Mouse (Mus musculus) thymus, postnatal 36 days (tissue): Measurements from ENCODE around the gene Rap1a.

Source experiments
- DNase-seq, 2 experiments: peaks; one replicate each; pipeline ENCODE4 v3.0.0; 2022; ENCODE audit warnings: mixed read lengths in 2 of 2

Rap1a gene

DNA sequence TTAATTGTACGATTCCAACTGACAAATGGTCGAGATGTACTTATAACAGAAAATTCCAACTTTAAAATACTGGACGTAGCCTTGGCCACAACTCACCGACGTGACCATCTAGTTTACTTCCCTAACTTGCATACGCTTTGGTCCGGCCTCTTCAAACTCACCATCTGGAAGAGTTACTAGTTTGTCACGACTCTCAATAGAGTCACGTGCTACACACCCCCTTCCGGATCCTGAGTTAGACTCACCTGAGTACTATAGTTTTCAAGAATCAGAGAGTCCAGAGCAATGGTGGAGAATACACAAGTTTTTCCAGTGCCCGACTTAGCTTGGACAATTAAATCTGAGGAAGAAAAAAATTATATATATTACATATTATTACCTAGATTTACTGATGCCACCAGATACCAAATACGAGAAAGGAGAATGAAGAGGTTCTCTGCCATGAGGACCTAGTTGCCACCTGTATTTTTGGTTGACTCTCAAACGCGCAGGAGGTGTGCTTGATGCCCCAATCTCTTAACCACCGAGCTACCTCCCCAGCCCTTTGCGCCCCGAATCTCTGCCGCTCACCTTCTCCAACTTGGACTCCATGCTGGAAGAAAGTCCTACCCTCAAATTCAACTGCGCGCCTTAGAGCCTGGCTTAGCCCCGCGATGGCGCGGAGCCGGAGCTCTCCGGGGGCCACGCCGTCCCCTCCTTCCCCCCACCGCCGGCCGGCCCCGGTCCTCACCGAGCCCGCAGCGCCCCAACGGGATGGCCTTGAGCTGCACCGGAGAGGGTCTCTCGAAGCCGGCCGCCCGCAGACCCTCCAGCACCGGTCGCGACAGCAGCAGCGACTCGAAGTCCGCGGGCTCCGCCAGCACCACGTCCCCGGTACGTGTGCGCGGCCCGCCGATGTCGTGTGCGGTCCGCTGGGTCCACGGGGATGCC lies 114.5 kb downstream of the Rap1a start:
- DNase-seq, result no peak

DNA sequence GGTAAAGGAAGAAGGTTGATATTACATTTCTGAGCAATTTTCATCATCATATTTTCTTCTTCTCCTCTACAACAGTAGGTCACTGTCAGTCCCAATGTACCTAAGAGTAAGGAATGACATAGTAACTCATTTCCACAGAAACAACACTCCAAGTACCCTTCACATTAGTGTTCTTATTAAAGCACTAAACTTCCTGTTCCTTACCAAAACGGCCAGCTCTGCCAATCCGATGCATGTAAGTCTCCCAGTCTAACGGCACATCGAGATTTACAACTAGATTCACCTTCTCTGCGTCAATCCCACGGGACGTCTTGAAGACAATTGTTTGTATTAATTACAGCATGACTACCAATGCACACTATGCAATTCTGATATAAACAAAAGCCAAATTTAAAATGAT lies 120.8 kb downstream of the Rap1a start:
- DNase-seq, result no peak
